Mouse (Mus musculus) stomach, postnatal 0 days (tissue): ENCODE measurements at regions not wholly inside any gene's neighbourhood (a gene's known extent, or its start where the extent isn't known, plus 50 kb on each side); places are given as distances from the start of the nearest gene placed in this dataset.

Source experiments
- CTCF ChIP-seq: IDR thresholded peaks from 2 replicates; pipeline ENCODE4 v1.5.1; 2016; ENCODE audit warnings: antibody characterized with exemption, low read depth, mild to moderate bottlenecking, moderate library complexity
- EP300 ChIP-seq: optimal IDR thresholded peaks from 2 replicates; pipeline ENCODE3; 2016; ENCODE audit warnings: antibody characterized with exemption

DNA sequence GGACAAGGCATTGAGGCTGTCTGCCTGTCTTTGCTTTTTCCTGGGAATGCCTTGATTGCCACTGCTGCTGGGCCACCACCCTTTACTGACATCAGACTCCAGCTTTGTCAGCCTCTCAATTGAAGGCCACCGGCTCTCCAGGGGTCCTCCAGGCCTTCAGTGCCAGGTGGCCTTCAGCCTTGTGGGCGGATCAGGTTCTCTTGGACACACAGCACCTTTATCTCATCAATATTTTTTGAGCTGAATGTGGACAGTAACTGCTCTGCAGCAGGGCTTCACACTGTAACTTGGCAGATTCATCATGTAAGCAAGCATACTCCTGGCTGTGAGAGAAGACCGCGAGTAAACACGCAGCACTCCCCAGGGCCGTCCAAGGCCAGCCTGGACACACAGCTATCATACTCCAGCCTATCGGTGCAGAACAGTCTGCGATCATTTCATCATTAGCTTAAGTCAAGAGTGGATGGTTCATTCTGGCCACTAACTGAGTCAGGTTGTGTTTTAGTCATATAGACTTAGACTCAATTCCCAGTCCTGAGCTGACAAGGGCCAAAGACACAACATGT lies 75.9 kb upstream of the Ctnnb1 start:
- TF ChIP-seq EP300 (no peak), CTCF (no peak)
